Mouse (Mus musculus): ENCODE measurements around the gene Azin2.

- no peak for TF ChIP-seq CTCF (IDR thresholded peaks at IDR 0.05; ENCODE audit: borderline replicate concordance, control insufficient read depth, extremely low read depth, insufficient read depth, low read length, poor library complexity)
- TF ChIP-seq POLR2A (IDR thresholded peaks at IDR 0.05; ENCODE audit: control insufficient read depth, extremely low read depth, insufficient read depth, low read length, poor library complexity), result no peak
These were observed at the start of gene Azin2 for GRCm38 (mm10) chr4:128962029-128962925.

Data from thymus, adult 2 months (tissue).